Mouse (Mus musculus) stomach, embryonic 15.5 days (tissue): ENCODE results near the gene Rasa3. TPM values are rescaled to one million over a fixed set of nuclear protein-coding genes. Genes with fewer than 3 reads are reported as not detected.

ENCODE experiments used
- polyA plus RNA-seq: library from polyadenylated mRNA; unstranded; fragments of >200 nt; fragmentation: Nextera tagmentation; extraction: Ambion mirVana; gene quantifications from 2 replicates; pipeline ENCODE4 v1.2.1, GENCODE M21; 2015

Gene Rasa3
- polyA plus RNA-seq, 1 experiment from 2014 or later, result 26.0 TPM

Other genes with a start within 250 kb of the Rasa3 start
- gene Tmem255b, start 242.4 kb downstream of the Rasa3 start, polyA plus RNA-seq, result 2.8 and 3.0 TPM in 2 replicates
- 113 and 130 TPM in 2 replicates for gene Gas6, start 183.1 kb downstream of the Rasa3 start, polyA plus RNA-seq
- not detected in 2 replicates for gene 1700029H14Rik, start 115.1 kb downstream of the Rasa3 start, polyA plus RNA-seq
- gene Cfap97d2, start 28.3 kb upstream of the Rasa3 start, polyA plus RNA-seq, result not detected in 2 replicates
- gene Cdc16, start 80.1 kb upstream of the Rasa3 start, polyA plus RNA-seq, result 151 and 167 TPM in 2 replicates
- 41.4 and 41.6 TPM in 2 replicates for gene Upf3a, start 108.0 kb upstream of the Rasa3 start, polyA plus RNA-seq
- gene AF366264, start 160.8 kb upstream of the Rasa3 start, polyA plus RNA-seq, result not detected in 2 replicates
- 26.9 and 27.9 TPM in 2 replicates for gene Champ1, start 192.0 kb upstream of the Rasa3 start, polyA plus RNA-seq
- 46.2 and 53.4 TPM in 2 replicates for gene Coprs, start 212.7 kb upstream of the Rasa3 start, polyA plus RNA-seq